Mouse (Mus musculus) embryonic facial prominence, embryonic 10.5 days (tissue): ENCODE results near the gene Bysl. TPM values are rescaled to one million over a fixed set of nuclear protein-coding genes. Genes with fewer than 3 reads are reported as not detected.
"Not testable (repeated sequence)": the region's sequence is repeated elsewhere in the genome, so short reads cannot be mapped to it uniquely, and the experiment has no call there.

Source experiments
- DNase-seq: peaks from one replicate; pipeline ENCODE4 v3.0.0-alpha.2; 2017; ENCODE audit warnings: low spot score
- H3K27ac ChIP-seq: fragments of 300-500 bp; sonication (generic); replicated peaks from 2 replicates; pipeline ENCODE4 v1.5.1; 2016; ENCODE audit warnings: mild to moderate bottlenecking
- H3K27me3 ChIP-seq: fragments of 300-500 bp; sonication (generic); replicated peaks from 2 replicates; pipeline ENCODE4 v1.6.1; 2016; ENCODE audit warnings: low read depth, mild to moderate bottlenecking; ENCODE audit not compliant: poor library complexity, severe bottlenecking
- H3K36me3 ChIP-seq: fragments of 300-500 bp; sonication (generic); replicated peaks from 2 replicates; pipeline ENCODE4 v1.6.1; 2016; ENCODE audit warnings: mild to moderate bottlenecking, moderate library complexity
- H3K4me1 ChIP-seq: fragments of 300-500 bp; sonication (generic); 2 replicates; pipeline ENCODE4 v1.6.1; 2016
- H3K4me3 ChIP-seq: fragments of 300-500 bp; sonication (generic); 2 replicates; pipeline ENCODE4 v1.5.1; 2016; ENCODE audit warnings: mild to moderate bottlenecking, moderate library complexity
- H3K9me3 ChIP-seq: fragments of 300-500 bp; sonication (generic); 2 replicates; pipeline ENCODE4 v1.6.1; 2016; ENCODE audit warnings: mild to moderate bottlenecking
- WGBS: fragments of 180-500 bp; shearing (Covaris S2); methylation state at CpG from one replicate; pipeline ENCODE4 v1.1.7; 2016; 5-methylcytosine and 5-hydroxymethylcytosine counted together
- polyA plus RNA-seq: library from polyadenylated mRNA; unstranded; fragments of >200 nt; fragmentation: Nextera tagmentation; extraction: Ambion mirVana; gene quantifications from 2 replicates; pipeline ENCODE4 v1.2.1, GENCODE M21; 2016

Gene Bysl
- polyA plus RNA-seq, 1 experiment from 2014 or later: 43.8 TPM

DNA sequence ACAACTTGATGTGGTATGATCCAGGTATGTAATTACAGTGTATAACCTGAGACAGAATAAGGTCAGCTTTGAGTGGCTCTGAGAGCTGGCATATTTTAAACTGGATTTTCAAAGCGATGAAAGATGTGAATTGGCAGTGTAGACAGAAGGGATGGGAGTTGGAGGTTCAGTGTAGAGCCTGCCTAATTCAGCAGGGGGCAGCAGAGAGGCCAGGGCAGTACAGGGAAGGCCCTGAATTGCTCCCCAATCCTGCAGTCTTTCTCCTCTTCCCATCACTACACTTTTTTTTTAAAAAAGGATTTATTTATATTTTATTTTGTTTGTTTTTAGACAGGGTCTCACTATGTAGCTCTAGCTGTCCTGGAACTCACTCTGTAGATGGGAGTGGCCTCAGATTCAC is 2.7 kb upstream of the Bysl start:
- Histone ChIP-seq H3K36me3 (peaks cover 65% of the 10 kb centered on the region), H3K9me3 (no peaks in the 10 kb centered on the region), H3K4me1 (peaks cover 22% of the 10 kb centered on the region), H3K27me3 (no peaks in the 10 kb centered on the region), H3K27ac (no peak overlapping the region), H3K4me3 (no peak overlapping the region)
- no peak for DNase-seq
- WGBS: 88% methylated on average over 1 of the region's 1 CpGs

DNA sequence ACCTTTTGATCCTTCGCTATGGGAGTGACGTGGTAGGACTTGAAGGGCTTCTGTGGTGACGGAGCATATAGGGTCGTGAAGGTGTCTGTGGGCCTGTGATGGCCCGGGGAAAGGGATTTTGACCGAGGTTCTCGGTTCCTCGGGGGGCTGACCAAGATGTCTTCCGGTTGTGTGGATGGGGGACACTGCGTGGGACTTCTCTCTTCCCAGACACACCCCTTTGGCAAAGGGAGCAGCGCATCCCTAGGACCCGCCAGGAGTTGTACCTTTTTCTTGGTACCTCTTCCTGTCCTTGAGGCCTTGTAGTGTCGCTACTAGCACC is 330 bp upstream of the Bysl start:
- Histone ChIP-seq H3K4me1 (peaks cover 22% of the 10 kb centered on the region), H3K4me3 (peak overlapping the region; percentile 90), H3K27me3 (no peaks in the 10 kb centered on the region), H3K27ac (peak overlapping the region; percentile 84), H3K36me3 (peaks cover 67% of the 10 kb centered on the region), H3K9me3 (no peaks in the 10 kb centered on the region)
- DNase-seq: no peak
- WGBS: under 1% methylated on average over 13 of the region's 13 CpGs

DNA sequence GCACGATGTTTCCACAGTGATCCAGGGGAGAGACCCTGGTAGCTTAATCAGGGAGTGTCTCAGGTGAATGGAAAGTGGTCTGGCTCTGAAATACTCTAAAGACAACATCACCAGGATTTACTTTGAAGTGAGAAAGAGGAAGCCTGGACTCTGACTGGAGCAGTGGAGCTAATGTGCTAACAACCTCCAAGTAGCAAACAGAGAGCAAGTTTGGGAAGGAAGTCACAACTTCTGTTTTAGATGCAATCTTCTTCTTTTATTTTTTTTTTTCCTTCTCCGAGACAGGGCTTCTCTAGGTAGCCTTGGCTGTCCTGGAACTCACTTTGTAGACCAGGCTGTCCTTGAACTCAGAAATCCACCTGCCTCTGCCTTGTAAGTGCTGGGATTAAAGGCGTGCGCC is 2.1 kb downstream of the Bysl start:
- Histone ChIP-seq H3K4me3 (no peak overlapping the region), H3K36me3 (peaks cover 69% of the 10 kb centered on the region), H3K4me1 (peaks cover 22% of the 10 kb centered on the region), H3K27ac (no peak overlapping the region), H3K9me3 (no peaks in the 10 kb centered on the region), H3K27me3 (no peaks in the 10 kb centered on the region)
- 91% methylated on average over 4 of the region's 4 CpGs for WGBS
- DNase-seq: no peak

DNA sequence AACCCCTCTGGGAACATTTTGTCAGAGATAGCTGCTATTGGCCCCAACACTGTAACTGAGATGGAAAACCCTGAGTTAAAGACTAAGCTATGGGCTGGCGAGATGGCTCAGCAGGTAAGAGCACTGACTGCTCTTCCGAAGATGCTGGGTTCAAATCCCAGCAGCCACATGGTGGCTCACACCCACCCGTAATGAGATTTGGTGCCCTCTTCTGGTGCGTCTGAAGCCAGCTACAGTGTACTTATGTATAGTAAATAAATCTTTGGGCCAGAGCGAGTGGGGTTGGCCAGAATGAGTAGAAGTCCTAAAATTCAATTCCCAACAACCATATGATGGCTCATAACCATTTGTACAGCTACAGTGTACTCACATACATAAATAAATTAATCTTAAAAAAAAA is 5.1 kb downstream of the Bysl start:
- no peaks in the 10 kb centered on the region for H3K27me3 ChIP-seq
- H3K4me3 ChIP-seq: no peak overlapping the region
- H3K9me3 ChIP-seq: no peaks in the 10 kb centered on the region
- WGBS: 74% methylated on average over 5 of the region's 5 CpGs
- H3K27ac ChIP-seq: no peak overlapping the region
- no peak for DNase-seq
- H3K4me1 ChIP-seq: peaks cover 10% of the 10 kb centered on the region
- peaks cover 80% of the 10 kb centered on the region for H3K36me3 ChIP-seq

DNA sequence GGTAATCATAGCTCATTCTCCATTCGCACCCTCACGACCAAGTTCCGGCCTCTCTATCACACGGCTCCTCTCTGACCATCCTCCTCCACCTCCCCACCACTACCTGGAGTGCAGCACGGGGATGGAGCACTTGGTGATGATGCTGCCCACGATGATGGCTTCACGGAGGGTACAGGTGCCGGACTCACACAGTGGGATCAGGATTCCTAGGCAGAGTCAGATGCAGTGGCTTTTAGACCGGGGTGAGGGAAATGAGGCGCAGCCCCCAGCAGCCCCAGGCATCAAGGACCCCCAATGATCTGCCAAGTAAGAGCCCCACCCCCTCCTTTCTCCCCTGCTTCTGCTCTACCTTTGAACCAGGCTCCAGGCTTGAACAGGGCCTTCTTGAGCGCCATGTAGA is 9.0 kb downstream of the Bysl start:
- Histone ChIP-seq H3K36me3 (peaks cover 97% of the 10 kb centered on the region), H3K27ac (no peak overlapping the region), H3K4me3 (no peak overlapping the region), H3K4me1 (peaks cover 13% of the 10 kb centered on the region), H3K27me3 (no peaks in the 10 kb centered on the region), H3K9me3 (no peaks in the 10 kb centered on the region)
- 92% methylated on average over 11 of the region's 11 CpGs for WGBS
- DNase-seq: no peak

DNA sequence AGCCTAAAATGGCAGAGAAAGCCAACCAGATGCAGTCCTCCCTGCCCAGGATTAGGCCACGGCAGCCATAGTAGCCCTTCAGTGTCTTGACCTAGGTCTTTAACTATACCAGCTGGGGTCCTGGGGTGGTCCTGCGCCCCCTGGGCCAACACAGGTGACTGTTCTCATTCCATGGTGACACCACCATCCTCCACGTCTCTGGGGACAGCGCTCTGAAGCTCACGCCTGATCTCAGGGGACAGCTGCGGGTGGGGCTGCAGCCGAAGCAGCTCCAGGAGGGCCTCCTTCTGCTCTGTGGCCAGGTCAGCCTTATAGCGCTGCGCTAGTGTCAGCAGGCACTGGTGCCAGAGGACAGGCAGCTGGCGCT is 9.9 kb downstream of the Bysl start:
- H3K36me3 ChIP-seq: peaks cover 97% of the 10 kb centered on the region
- no peak overlapping the region for H3K27ac ChIP-seq
- H3K4me1 ChIP-seq: peaks cover 23% of the 10 kb centered on the region
- no peak for DNase-seq
- no peak overlapping the region for H3K4me3 ChIP-seq
- H3K9me3 ChIP-seq: no peaks in the 10 kb centered on the region
- 94% methylated on average over 10 of the region's 10 CpGs for WGBS
- H3K27me3 ChIP-seq: no peaks in the 10 kb centered on the region

DNA sequence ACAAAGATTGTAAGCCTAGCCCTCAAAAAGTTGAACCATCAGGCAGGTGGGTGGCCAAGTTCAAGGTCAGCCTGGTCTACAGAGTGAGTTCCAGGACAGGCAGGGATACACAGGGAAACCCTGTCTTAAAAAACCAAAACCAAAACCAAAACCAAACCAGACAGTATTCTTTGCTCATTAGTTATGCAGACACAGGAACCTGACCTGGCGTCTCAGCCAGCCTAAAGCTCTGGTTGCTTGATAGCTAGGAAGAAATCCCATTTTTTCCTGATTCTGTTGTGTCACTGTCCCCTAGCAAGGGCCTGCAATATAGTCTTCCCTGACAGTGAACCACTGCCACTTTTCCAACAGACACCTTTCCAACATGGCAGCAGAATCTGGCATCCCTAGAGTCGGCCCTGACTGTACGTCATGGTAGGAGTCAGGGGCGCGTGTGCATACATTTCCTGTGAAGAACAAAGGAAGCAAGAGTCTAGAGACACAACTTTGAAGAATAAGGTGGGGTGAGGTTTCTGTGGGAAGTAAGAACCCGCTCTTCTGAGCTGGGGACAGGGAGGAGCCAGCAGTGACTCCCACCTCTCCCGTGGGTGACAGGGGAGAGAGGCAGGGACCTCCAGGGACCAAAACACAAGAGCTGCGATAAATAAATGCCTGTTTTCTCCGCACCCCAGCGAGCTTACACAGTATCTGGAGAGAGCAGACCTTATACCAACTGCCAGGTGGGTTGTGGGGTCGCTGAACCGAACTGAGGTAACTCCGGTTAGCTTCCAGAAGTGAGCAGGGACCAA is 10.5 kb downstream of the Bysl start:
- DNase-seq: no peak
- Histone ChIP-seq H3K9me3 (no peaks in the 10 kb centered on the region), H3K27me3 (no peaks in the 10 kb centered on the region), H3K27ac (no peak overlapping the region), H3K4me1 (peaks cover 28% of the 10 kb centered on the region), H3K4me3 (no peak overlapping the region), H3K36me3 (peaks cover 92% of the 10 kb centered on the region)
- 91% methylated on average over 13 of the region's 13 CpGs for WGBS

DNA sequence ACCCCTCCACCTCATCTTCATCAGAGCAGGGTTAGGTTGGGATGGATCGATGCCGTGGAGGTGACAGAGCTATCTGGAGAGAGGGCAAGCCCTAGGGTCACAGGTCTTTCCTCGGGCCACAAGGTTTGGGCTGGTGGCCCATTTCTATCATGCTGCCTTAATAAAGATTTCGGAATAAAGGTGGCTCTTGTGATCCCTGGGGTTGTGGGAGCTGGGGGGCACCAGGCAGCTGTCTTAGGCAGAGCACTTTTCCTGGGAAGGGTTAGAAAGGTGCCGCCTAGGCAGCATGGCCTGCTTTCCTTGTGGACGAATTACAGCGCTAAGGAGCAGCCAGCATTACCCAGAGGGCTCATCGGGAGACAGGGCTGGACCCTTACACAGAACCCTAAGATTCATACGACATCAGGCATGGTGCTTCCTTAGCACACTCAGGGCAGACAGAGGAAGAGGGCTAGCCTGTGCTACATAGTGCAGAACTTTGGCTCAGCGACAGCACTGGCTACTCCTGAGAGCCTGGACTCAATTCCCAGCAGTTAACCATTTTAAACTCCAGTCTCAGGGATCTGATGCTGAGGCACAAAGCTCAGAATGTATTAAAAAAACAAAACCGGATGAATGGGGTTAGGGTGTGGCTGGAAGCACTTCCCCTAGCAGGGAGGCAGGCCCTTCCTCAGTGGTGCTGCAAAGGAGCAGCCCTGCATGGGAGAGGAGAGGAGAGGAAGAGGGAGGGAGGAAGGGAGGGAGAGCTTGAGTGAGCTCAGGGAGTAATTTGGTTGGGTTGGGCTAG is 11.6 kb downstream of the Bysl start:
- Histone ChIP-seq H3K9me3 (no peaks in the 10 kb centered on the region), H3K4me1 (peaks cover 39% of the 10 kb centered on the region), H3K27me3 (no peaks in the 10 kb centered on the region), H3K4me3 (no peak overlapping the region), H3K36me3 (peaks cover 81% of the 10 kb centered on the region), H3K27ac (no peak overlapping the region)
- no peak for DNase-seq
- 77% methylated on average over 11 of the region's 11 CpGs for WGBS

DNA sequence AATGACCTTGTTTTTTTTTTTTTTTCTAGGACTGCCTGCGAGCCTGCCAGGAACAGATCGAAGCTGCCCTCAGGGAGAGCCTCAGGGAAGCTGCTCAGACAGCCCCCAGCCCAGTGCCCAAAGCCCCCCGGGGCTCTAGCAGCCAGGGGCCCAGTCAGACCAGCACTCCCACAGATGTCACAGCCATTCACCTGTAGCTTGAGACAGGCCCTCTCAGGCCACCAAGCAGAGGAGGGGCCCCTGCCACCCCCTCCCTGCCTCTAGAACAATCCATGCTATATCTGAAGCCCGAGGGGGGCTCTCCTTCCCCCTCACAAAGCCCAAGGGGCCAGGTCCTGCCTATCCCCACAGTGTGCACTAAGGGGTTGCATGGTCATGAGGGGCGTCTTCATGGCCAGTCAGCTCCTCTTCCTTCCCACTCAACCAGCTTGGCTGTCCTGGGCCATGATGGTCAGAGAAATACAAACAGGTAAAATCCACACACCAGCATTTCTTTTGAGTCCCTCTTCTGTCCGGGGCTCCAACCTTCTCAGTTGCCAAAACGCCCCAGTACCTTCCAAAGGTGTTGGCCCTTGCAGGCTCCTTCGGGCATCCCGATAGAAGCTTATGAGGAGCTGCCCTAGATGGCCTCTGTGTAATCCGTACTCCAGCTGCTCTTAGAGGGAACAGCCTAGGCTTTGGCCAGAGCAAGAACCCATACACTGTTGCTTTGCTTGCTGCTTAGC is 12.6 kb downstream of the Bysl start:
- H3K27ac ChIP-seq, H3K27me3 ChIP-seq, DNase-seq, H3K9me3 ChIP-seq: not testable (repeated sequence)
- peaks cover 71% of the 10 kb centered on the region for H3K36me3 ChIP-seq
- H3K4me1 ChIP-seq: peaks cover 41% of the 10 kb centered on the region
- WGBS: 83% methylated on average over 10 of the region's 10 CpGs
- H3K4me3 ChIP-seq: peak overlapping the region; percentile 96; the same call in 1 of the 2 replicates

DNA sequence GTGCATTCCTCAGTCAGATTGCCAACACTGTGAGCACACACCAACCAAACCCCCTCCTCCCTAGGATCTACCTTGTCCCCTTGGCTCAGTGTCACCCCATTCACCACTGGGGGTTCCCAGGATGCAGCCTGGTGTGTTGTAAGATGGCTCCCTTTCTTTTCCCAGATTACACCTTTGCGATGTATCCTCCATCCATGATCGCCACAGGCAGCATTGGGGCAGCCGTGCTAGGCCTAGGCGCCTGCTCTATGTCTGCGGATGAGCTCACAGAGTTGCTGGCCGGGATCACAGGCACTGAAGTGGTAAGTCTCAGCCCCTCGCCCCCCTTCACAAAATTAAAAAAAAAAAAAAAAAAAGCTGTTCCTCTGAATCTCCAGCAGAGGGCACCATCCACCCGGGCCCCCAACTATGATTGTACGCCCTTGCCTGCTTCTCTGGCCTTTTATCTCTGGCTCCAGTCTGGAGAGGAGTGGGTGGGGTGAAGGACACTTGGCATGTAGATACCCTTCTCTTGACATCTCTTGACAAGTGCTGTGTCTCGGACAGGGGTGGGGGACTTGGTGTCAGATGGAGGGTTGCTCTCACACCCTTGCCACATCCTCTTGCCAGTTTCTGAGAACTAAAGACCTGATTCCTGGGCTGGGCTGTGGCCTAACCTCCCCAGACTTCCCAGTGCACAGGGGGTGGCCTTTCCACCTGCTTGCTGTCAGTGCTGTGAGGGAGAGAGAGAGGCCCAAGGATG is 13.3 kb downstream of the Bysl start:
- H3K4me3 ChIP-seq: peak overlapping the region; percentile 96
- H3K27me3 ChIP-seq: no peaks in the 10 kb centered on the region
- WGBS: 35% methylated on average over 10 of the region's 10 CpGs
- peak; percentile 69 for DNase-seq
- peak overlapping the region; percentile 91; the same call in 1 of the 2 replicates for H3K27ac ChIP-seq
- no peaks in the 10 kb centered on the region for H3K9me3 ChIP-seq
- H3K4me1 ChIP-seq: peaks cover 43% of the 10 kb centered on the region
- peaks cover 67% of the 10 kb centered on the region for H3K36me3 ChIP-seq

DNA sequence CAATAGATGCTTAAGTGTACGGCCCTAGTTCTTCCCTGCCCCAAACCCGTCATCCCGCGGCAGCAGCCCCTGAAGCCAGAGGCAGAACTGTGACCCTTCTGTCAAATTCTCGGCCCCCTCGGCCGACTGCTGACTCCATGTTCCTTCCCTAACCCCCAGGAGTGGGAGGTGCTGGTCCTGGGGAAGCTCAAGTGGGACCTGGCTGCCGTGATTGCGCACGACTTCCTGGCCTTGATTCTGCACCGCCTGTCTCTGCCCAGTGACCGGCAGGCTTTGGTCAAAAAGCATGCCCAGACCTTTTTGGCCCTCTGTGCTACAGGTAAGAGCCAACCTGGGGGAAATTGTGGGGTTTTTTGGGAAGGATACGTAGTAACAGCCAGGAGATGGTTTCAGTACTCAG is 14.0 kb downstream of the Bysl start:
- DNase-seq: no peak
- Histone ChIP-seq H3K4me1 (peaks cover 48% of the 10 kb centered on the region), H3K9me3 (no peaks in the 10 kb centered on the region), H3K36me3 (peaks cover 60% of the 10 kb centered on the region), H3K4me3 (peak overlapping the region; percentile 96), H3K27ac (peak overlapping the region; percentile 91), H3K27me3 (no peaks in the 10 kb centered on the region)
- WGBS: 73% methylated on average over 13 of the region's 13 CpGs

DNA sequence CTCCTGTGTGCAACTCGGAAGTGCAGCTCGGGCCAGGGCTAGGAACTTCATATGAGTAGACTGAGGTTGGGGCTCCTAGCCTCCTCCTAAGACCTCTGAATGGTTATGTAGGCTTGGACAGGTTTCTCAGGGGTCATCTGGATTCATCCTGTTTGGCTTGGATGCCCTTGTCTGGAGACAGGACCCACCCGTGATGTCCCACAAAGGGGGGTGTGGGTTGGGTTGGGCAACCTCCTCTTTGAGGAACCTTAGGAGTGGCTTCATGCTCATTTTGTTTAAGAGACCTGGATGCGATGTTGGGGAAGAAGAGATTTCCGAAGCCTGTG is 14.5 kb downstream of the Bysl start:
- peak overlapping the region; percentile 96 for H3K4me3 ChIP-seq
- no peaks in the 10 kb centered on the region for H3K9me3 ChIP-seq
- peak overlapping the region; percentile 91 for H3K27ac ChIP-seq
- 77% methylated on average over 5 of the region's 5 CpGs for WGBS
- no peaks in the 10 kb centered on the region for H3K27me3 ChIP-seq
- no peak for DNase-seq
- H3K4me1 ChIP-seq: peaks cover 48% of the 10 kb centered on the region
- peaks cover 55% of the 10 kb centered on the region for H3K36me3 ChIP-seq
